Mouse (Mus musculus) heart, embryonic 14.5 days (tissue): ENCODE results near the gene Siglecf. TPM values are rescaled to one million over a fixed set of nuclear protein-coding genes. Genes with fewer than 3 reads are reported as not detected.
"Not testable (repeated sequence)": the region's sequence is repeated elsewhere in the genome, so short reads cannot be mapped to it uniquely, and the experiment has no call there.

ENCODE experiments used
- ATAC-seq: fragments of 200-750 bp; cut with Nextera tagmentation; 2 replicates; pipeline ENCODE4 v1.8.0; 2017; ENCODE audit warnings: low read depth, moderate TSS enrichment; ENCODE audit not compliant: insufficient number of reproducible peaks, insufficient read depth, low FRiP score
- H3K27ac ChIP-seq, 2 experiments: fragments of 200-500 bp in 1 of 2; fragments of 300-500 bp in 1 of 2; sonication (generic) in 1 of 2; replicated peaks in 1 of 2; 2 replicates each; pipeline ENCODE4 v1.5.1; 2012 to 2014; ENCODE audit warnings: low read depth in 2 of 2, low read length in 2 of 2, control low read depth in 1 of 2, mild to moderate bottlenecking in 1 of 2, mixed read lengths in 1 of 2; ENCODE audit not compliant: control insufficient read depth in 1 of 2, insufficient read depth in 1 of 2
- H3K27me3 ChIP-seq: fragments of 300-500 bp; sonication (generic); 2 replicates; pipeline ENCODE4 v1.6.1; 2014; ENCODE audit warnings: mild to moderate bottlenecking, low read length, control low read depth; ENCODE audit not compliant: control insufficient read depth, insufficient read depth
- H3K36me3 ChIP-seq: fragments of 300-500 bp; sonication (generic); 2 replicates; pipeline ENCODE4 v1.6.1; 2014; ENCODE audit warnings: mild to moderate bottlenecking, control low read depth, low read length, mixed read lengths; ENCODE audit not compliant: control insufficient read depth, insufficient read depth
- H3K4me1 ChIP-seq, 2 experiments: fragments of 200-500 bp in 1 of 2; fragments of 300-500 bp in 1 of 2; sonication (generic) in 1 of 2; 2 replicates each; pipeline ENCODE4 v1.6.1; 2012 to 2014; ENCODE audit warnings: low read length in 2 of 2, control low read depth in 1 of 2, mixed read lengths in 1 of 2; ENCODE audit not compliant: control insufficient read depth in 2 of 2, insufficient read depth in 2 of 2
- H3K4me2 ChIP-seq: fragments of 300-500 bp; sonication (generic); 2 replicates; pipeline ENCODE4 v1.6.1; 2014; ENCODE audit warnings: mild to moderate bottlenecking, low read length
- H3K4me3 ChIP-seq, 2 experiments: fragments of 200-500 bp in 1 of 2; fragments of 300-500 bp in 1 of 2; sonication (generic) in 1 of 2; 2 replicates each; pipeline ENCODE4 v1.5.1; 2012 to 2014; ENCODE audit warnings: low read length in 2 of 2, mild to moderate bottlenecking in 2 of 2, control low read depth in 1 of 2, low read depth in 1 of 2, moderate library complexity in 1 of 2; ENCODE audit not compliant: control insufficient read depth in 1 of 2, insufficient read depth in 1 of 2
- H3K9ac ChIP-seq: fragments of 300-500 bp; sonication (generic); 2 replicates; pipeline ENCODE4 v1.6.1; 2014; ENCODE audit warnings: mild to moderate bottlenecking, low read length
- H3K9me3 ChIP-seq: fragments of 300-500 bp; sonication (generic); 2 replicates; pipeline ENCODE4 v1.6.1; 2016; ENCODE audit warnings: low read length, control low read depth; ENCODE audit not compliant: control insufficient read depth
- WGBS: fragments of 180-500 bp; shearing (Covaris S2); extraction: QIAGEN DNeasy Blood & Tissue Kit; methylation state at CpG from one replicate; pipeline ENCODE4 v1.1.7; 2014; 5-methylcytosine and 5-hydroxymethylcytosine counted together
- polyA plus RNA-seq: library from polyadenylated mRNA; unstranded; fragments of >200 nt; fragmentation: Nextera tagmentation; extraction: Ambion mirVana; gene quantifications from 2 replicates; pipeline ENCODE4 v1.2.1, GENCODE M21; 2014

The Siglecf gene
- polyA plus RNA-seq, 1 experiment from 2014 or later, result 0.12 TPM

DNA sequence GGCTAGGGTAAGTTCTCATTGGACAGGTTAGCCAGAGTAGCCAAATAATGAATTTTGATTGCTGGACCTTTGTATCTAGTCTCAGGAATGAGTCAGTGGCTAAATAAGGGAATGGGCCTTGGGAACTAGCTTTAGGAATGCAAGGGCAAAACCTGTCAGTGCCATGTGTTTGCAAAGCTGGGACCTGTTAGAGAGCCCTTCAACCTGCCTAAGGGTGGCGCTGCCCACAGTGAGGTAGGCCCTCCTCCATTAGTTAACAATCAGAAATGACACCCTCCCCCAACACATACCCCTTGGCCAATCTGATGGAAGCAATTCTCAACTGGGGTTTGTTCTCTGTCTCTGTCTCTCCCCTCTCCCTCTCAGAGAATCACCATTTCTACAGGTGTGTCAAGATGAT, 4.6 kb upstream of the Siglecf start:
- H3K4me2 ChIP-seq, result no peak overlapping the region
- H3K27ac ChIP-seq, result no peak overlapping the region
- H3K4me3 ChIP-seq, result no peak overlapping the region
- H3K9ac ChIP-seq, result no peak overlapping the region
- no peaks in the 10 kb centered on the region for H3K9me3 ChIP-seq
- no peaks in the 10 kb centered on the region for H3K4me1 ChIP-seq
- no peaks in the 10 kb centered on the region for H3K27me3 ChIP-seq
- ATAC-seq, result no peak
- no peaks in the 10 kb centered on the region for H3K36me3 ChIP-seq
- 67% methylated on average over 1 of the region's 1 CpGs for WGBS

DNA sequence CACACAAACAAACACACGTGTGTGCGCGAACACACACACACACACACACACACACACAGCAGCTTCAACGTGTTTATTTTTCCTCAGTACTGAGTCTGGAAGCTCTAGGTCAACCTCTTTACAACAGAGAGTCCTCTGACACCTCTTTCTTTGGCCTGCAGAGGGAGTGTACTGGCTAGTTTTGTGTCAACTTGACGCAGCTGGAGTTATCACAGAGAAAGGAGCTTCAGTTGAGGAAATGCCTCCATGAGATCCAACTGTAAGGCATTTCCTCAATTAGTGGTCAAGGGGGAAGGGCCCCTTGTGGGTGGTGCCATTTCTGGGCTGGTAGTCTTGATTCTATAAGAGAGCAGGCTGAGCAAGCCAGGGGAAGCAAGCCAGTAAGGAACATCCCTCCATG, 1.5 kb upstream of the Siglecf start:
- not testable (repeated sequence) for H3K9me3 ChIP-seq, H3K4me3 ChIP-seq, ATAC-seq, H3K4me2 ChIP-seq, H3K27me3 ChIP-seq, H3K4me1 ChIP-seq, H3K9ac ChIP-seq, H3K36me3 ChIP-seq, H3K27ac ChIP-seq
- WGBS, result 58% methylated on average over 5 of the region's 5 CpGs

DNA sequence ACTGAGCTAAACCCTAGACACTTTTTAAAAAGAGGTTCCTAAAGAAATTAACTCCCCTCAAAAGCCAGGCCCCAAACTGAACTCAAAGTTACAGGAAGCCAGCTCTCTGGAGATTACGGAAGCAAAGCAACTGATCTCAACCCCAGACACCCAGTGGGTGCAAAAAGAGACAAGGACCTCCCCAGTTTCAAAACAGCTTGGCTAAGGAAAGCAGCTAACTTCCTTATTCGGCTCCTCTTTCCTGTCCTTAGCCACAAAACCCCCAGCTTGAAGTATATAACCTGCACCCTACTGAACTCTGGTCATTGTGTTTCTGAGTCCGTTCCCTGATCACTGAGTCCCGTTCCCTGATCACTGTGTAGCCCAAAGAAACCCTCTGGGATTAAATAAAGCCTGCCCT, 2.0 kb downstream of the Siglecf start:
- Histone ChIP-seq H3K9ac (no peak overlapping the region), H3K27me3 (no peaks in the 10 kb centered on the region), H3K4me3 (no peak overlapping the region), H3K4me1 (no peaks in the 10 kb centered on the region), H3K36me3 (no peaks in the 10 kb centered on the region), H3K27ac (no peak overlapping the region), H3K4me2 (no peak overlapping the region), H3K9me3 (no peaks in the 10 kb centered on the region)
- no peak for ATAC-seq
- 48% methylated on average over 4 of the region's 4 CpGs for WGBS

GRCm38 (mm10) chr7:43353758-43354157, 2.6 kb downstream of the Siglecf start:
- no peaks in the 10 kb centered on the region for H3K4me1 ChIP-seq
- no peaks in the 10 kb centered on the region for H3K27me3 ChIP-seq
- no peak overlapping the region for H3K4me3 ChIP-seq
- no peaks in the 10 kb centered on the region for H3K36me3 ChIP-seq
- 81% methylated on average over 4 of the region's 4 CpGs for WGBS
- no peak overlapping the region for H3K27ac ChIP-seq
- H3K9ac ChIP-seq, result no peak overlapping the region
- ATAC-seq, result no peak
- no peaks in the 10 kb centered on the region for H3K9me3 ChIP-seq
- no peak overlapping the region for H3K4me2 ChIP-seq

- H3K27ac ChIP-seq, result no peak overlapping the region
- ATAC-seq, result no peak
- H3K9me3 ChIP-seq, result no peaks in the 10 kb centered on the region
- no peak overlapping the region for H3K9ac ChIP-seq
- H3K4me2 ChIP-seq, result no peak overlapping the region
- WGBS, result 2% methylated on average over 12 of the region's 12 CpGs
- no peak overlapping the region for H3K4me3 ChIP-seq
- H3K4me1 ChIP-seq, result no peaks in the 10 kb centered on the region
- no peaks in the 10 kb centered on the region for H3K36me3 ChIP-seq
- H3K27me3 ChIP-seq, result no peaks in the 10 kb centered on the region
Measured at GRCm38 (mm10) chr7:43354893-43355835, 4.0 kb downstream of the Siglecf start.

GRCm38 (mm10) chr7:43358556-43358955, 7.4 kb downstream of the Siglecf start:
- Histone ChIP-seq H3K4me2 (no peak overlapping the region), H3K4me1 (no peaks in the 10 kb centered on the region), H3K9me3 (no peaks in the 10 kb centered on the region), H3K36me3 (no peaks in the 10 kb centered on the region), H3K27me3 (no peaks in the 10 kb centered on the region), H3K9ac (no peak overlapping the region), H3K27ac (no peak overlapping the region), H3K4me3 (no peak overlapping the region)
- ATAC-seq, result no peak
- 76% methylated on average over 3 of the region's 3 CpGs for WGBS

DNA sequence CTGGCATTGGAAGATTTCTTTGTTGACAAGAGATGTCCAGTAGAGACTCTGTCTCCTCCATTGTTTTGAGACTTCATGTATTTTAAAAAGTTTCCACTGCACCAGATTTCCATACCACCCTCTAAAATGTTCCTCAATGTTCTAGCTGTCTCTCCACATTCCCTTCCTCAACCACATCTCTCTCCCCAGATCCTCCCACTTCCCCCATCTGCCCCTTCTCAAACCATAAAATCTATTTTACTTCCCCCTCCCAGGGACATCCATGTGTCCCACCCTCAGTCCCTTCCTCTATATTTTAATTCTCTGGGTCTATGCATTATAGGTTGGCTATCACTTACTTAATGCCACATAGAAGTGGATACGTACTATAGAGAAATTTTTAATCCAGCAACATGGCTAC, 10.3 kb downstream of the Siglecf start:
- no peak overlapping the region for H3K9ac ChIP-seq
- H3K36me3 ChIP-seq, result no peaks in the 10 kb centered on the region
- H3K27me3 ChIP-seq, result no peaks in the 10 kb centered on the region
- H3K4me3 ChIP-seq, result no peak overlapping the region
- H3K9me3 ChIP-seq, result no peaks in the 10 kb centered on the region
- 82% methylated on average over 1 of the region's 1 CpGs for whole genome bisulfite sequencing
- no peaks in the 10 kb centered on the region for H3K4me1 ChIP-seq
- no peak overlapping the region for H3K27ac ChIP-seq
- no peak for ATAC-seq
- H3K4me2 ChIP-seq, result no peak overlapping the region

DNA sequence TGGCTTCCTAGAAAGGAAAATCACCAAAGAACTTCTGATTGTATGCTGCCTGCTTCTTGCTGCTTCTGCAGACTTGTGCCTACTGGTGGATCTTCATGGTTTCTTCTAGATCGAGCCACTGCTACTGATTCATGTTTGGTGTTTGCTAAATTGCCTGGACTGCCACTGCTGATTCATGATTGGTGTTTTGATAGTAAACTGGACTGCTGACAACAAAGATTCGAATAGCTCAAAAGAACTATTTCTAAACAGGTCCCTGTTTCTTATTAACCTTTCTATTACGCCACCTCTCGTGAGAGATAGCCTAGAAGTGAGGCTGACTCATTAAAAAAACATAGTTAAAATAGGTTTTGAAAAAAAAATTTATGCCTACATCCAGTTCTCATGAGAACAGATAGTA, 10.9 kb downstream of the Siglecf start:
- no peak overlapping the region for H3K4me3 ChIP-seq
- H3K27ac ChIP-seq, result no peak overlapping the region
- H3K9me3 ChIP-seq, result no peaks in the 10 kb centered on the region
- WGBS, result 51% methylated on average over 4 of the region's 4 CpGs
- no peaks in the 10 kb centered on the region for H3K4me1 ChIP-seq
- H3K9ac ChIP-seq, result no peak overlapping the region
- no peak for ATAC-seq
- H3K4me2 ChIP-seq, result no peak overlapping the region
- no peaks in the 10 kb centered on the region for H3K27me3 ChIP-seq
- no peaks in the 10 kb centered on the region for H3K36me3 ChIP-seq
